Mouse (Mus musculus) intestine, postnatal 0 days (tissue): ENCODE results near the gene Abl1. TPM values are rescaled to one million over a fixed set of nuclear protein-coding genes. Genes with fewer than 3 reads are reported as not detected.

Experiments used
- ATAC-seq: fragments of 200-750 bp; cut with Nextera tagmentation; 2 replicates; pipeline ENCODE4 v1.8.0; 2017; ENCODE audit warnings: mild to moderate bottlenecking, moderate TSS enrichment, moderate library complexity
- H3K27ac ChIP-seq: fragments of 300-500 bp; sonication (generic); 2 replicates; pipeline ENCODE4 v1.5.1; 2014; ENCODE audit warnings: mild to moderate bottlenecking, low read depth, low read length, moderate library complexity
- H3K27me3 ChIP-seq: fragments of 300-500 bp; sonication (generic); replicated peaks from 2 replicates; pipeline ENCODE4 v1.6.1; 2014; ENCODE audit warnings: low read length, mixed read lengths; ENCODE audit not compliant: control insufficient read depth, insufficient read depth
- H3K36me3 ChIP-seq: fragments of 300-500 bp; sonication (generic); 2 replicates; pipeline ENCODE4 v1.6.1; 2014; ENCODE audit warnings: mild to moderate bottlenecking, moderate library complexity; ENCODE audit not compliant: control insufficient read depth, insufficient read depth
- H3K4me1 ChIP-seq: fragments of 300-500 bp; sonication (generic); replicated peaks from 2 replicates; pipeline ENCODE4 v1.6.1; 2014; ENCODE audit warnings: antibody characterized with exemption, low read length, mixed read lengths; ENCODE audit not compliant: control insufficient read depth, insufficient read depth
- H3K4me2 ChIP-seq: fragments of 300-500 bp; sonication (generic); replicated peaks from 2 replicates; pipeline ENCODE4 v1.6.1; 2014; ENCODE audit warnings: low read depth, mild to moderate bottlenecking, moderate library complexity
- H3K4me3 ChIP-seq: fragments of 300-500 bp; sonication (generic); 2 replicates; pipeline ENCODE4 v1.5.1; 2014; ENCODE audit warnings: low read depth, low read length
- H3K9ac ChIP-seq: fragments of 300-500 bp; sonication (generic); 2 replicates; pipeline ENCODE4 v1.6.1; 2014; ENCODE audit warnings: mild to moderate bottlenecking, low read depth, low read length
- H3K9me3 ChIP-seq: fragments of 300-500 bp; sonication (generic); 2 replicates; pipeline ENCODE4 v1.6.1; 2016; ENCODE audit warnings: mixed run types; ENCODE audit not compliant: control insufficient read depth
- CTCF ChIP-seq: sonication (generic); IDR thresholded peaks from 2 replicates; pipeline ENCODE4 v1.5.1; 2016; ENCODE audit warnings: low read depth, mild to moderate bottlenecking, control low read depth, antibody characterized with exemption, moderate library complexity
- WGBS: fragments of 180-500 bp; shearing (Covaris S2); extraction: QIAGEN DNeasy Blood & Tissue Kit; methylation state at CpG from one replicate; pipeline ENCODE4 v1.1.7; 2014; 5-methylcytosine and 5-hydroxymethylcytosine counted together
- polyA plus RNA-seq: library from polyadenylated mRNA; unstranded; fragments of >200 nt; fragmentation: Nextera tagmentation; extraction: Ambion mirVana; gene quantifications from 2 replicates; pipeline ENCODE4 v1.2.1, GENCODE M21; 2015

Abl1 gene
- polyA plus RNA-seq, 1 experiment from 2014 or later = 13.4 TPM

- no peak overlapping the region for H3K27ac ChIP-seq
- no peak overlapping the region for H3K4me2 ChIP-seq
- no peaks in the 10 kb centered on the region for H3K9me3 ChIP-seq
- TF ChIP-seq CTCF = no peak
- H3K4me1 ChIP-seq = no peaks in the 10 kb centered on the region
- no peak for ATAC-seq
- no peak overlapping the region for H3K9ac ChIP-seq
- H3K4me3 ChIP-seq = no peak overlapping the region
- WGBS = 86% methylated on average over 6 of the region's 6 CpGs
- peaks cover 32% of the 10 kb centered on the region for H3K36me3 ChIP-seq
- no peaks in the 10 kb centered on the region for H3K27me3 ChIP-seq
Measured at GRCm38 (mm10) chr2:31681731-31682235, 6.4 kb upstream of the Abl1 start.

GRCm38 (mm10) chr2:31683666-31684065 lies 4.5 kb upstream of the Abl1 start:
- no peaks in the 10 kb centered on the region for H3K4me1 ChIP-seq
- TF ChIP-seq CTCF = peak; percentile 88
- no peak overlapping the region for H3K4me3 ChIP-seq
- no peak overlapping the region for H3K9ac ChIP-seq
- H3K36me3 ChIP-seq = peaks cover 16% of the 10 kb centered on the region; the same call in 1 of the 2 replicates
- no peak overlapping the region for H3K27ac ChIP-seq
- H3K9me3 ChIP-seq = no peaks in the 10 kb centered on the region
- no peak for ATAC-seq
- 22% methylated on average over 2 of the region's 2 CpGs for WGBS
- no peaks in the 10 kb centered on the region for H3K27me3 ChIP-seq
- H3K4me2 ChIP-seq = no peak overlapping the region

- Histone ChIP-seq H3K4me1 (no peaks in the 10 kb centered on the region), H3K27ac (peak overlapping the region; percentile 98), H3K4me3 (peak overlapping the region; percentile 96), H3K4me2 (peak overlapping the region; percentile 82), H3K36me3 (no peaks in the 10 kb centered on the region), H3K27me3 (no peaks in the 10 kb centered on the region), H3K9me3 (no peaks in the 10 kb centered on the region), H3K9ac (peak overlapping the region; percentile 93)
- TF ChIP-seq CTCF = no peak
- ATAC-seq = no peak
- under 1% methylated on average over 12 of the region's 12 CpGs for WGBS
Measured at GRCm38 (mm10) chr2:31689045-31689444, 869 bp downstream of the Abl1 start.

- Histone ChIP-seq H3K36me3 (no peaks in the 10 kb centered on the region), H3K9me3 (no peaks in the 10 kb centered on the region), H3K27ac (no peak overlapping the region), H3K4me1 (no peaks in the 10 kb centered on the region), H3K4me3 (peak overlapping the region; percentile 96), H3K27me3 (no peaks in the 10 kb centered on the region), H3K4me2 (peak overlapping the region; percentile 82), H3K9ac (peak overlapping the region; percentile 93; the same call in 1 of the 2 replicates)
- ATAC-seq = no peak
- WGBS = 17% methylated on average over 3 of the region's 3 CpGs
- no peak for TF ChIP-seq CTCF
Measured at GRCm38 (mm10) chr2:31690063-31690462, 1.9 kb downstream of the Abl1 start.

- Histone ChIP-seq H3K4me1 (no peaks in the 10 kb centered on the region), H3K36me3 (peaks cover 6% of the 10 kb centered on the region; the same call in 1 of the 2 replicates), H3K4me3 (no peak overlapping the region), H3K9me3 (no peaks in the 10 kb centered on the region), H3K9ac (no peak overlapping the region), H3K4me2 (no peak overlapping the region), H3K27ac (no peak overlapping the region), H3K27me3 (no peaks in the 10 kb centered on the region)
- peak; percentile 70 for TF ChIP-seq CTCF
- no peak for ATAC-seq
Measured at GRCm38 (mm10) chr2:31698209-31698608, 10.0 kb downstream of the Abl1 start.

- Histone ChIP-seq H3K4me1 (0 out of 2 replicates have a peak, but pooled peaks cover 7% of the 10 kb centered on the region), H3K4me2 (peak overlapping the region; percentile 18; the same call in 1 of the 2 replicates), H3K4me3 (no peak overlapping the region), H3K9me3 (no peaks in the 10 kb centered on the region), H3K36me3 (peaks cover 4% of the 10 kb centered on the region; the same call in 1 of the 2 replicates), H3K9ac (no peak overlapping the region), H3K27ac (peak overlapping the region; percentile 82), H3K27me3 (no peaks in the 10 kb centered on the region)
- ATAC-seq = peak; percentile 81
- 25% methylated on average over 7 of the region's 7 CpGs for WGBS
- peak; percentile 59 for TF ChIP-seq CTCF
Measured at GRCm38 (mm10) chr2:31700545-31701446, 12.6 kb downstream of the Abl1 start.
